Mouse (Mus musculus) heart, postnatal 0 days (tissue): ENCODE measurements around the gene Clasrp. TPM values are rescaled to one million over a fixed set of nuclear protein-coding genes. Genes with fewer than 3 reads are reported as not detected.
A peak's percentile ranks its signal among the peaks of the same experiment; 100 is the strongest.

Experiments
- ATAC-seq: fragments of 200-750 bp; cut with Nextera tagmentation; 2 replicates; pipeline ENCODE4 v1.8.0; 2017; ENCODE audit warnings: low read depth, moderate number of reproducible peaks, moderate library complexity; ENCODE audit not compliant: insufficient read depth
- DNase-seq: peaks from one replicate; pipeline ENCODE4 v3.0.0-alpha.2; 2016; ENCODE audit warnings: low spot score
- H3K27ac ChIP-seq: fragments of 300-500 bp; sonication (generic); 2 replicates; pipeline ENCODE4 v1.5.1; 2014; ENCODE audit warnings: low read depth, mild to moderate bottlenecking
- H3K27me3 ChIP-seq: fragments of 300-500 bp; sonication (generic); 2 replicates; pipeline ENCODE4 v1.6.1; 2014; ENCODE audit warnings: low read length, mixed read lengths; ENCODE audit not compliant: control insufficient read depth, insufficient read depth
- H3K36me3 ChIP-seq: fragments of 300-500 bp; sonication (generic); replicated peaks from 2 replicates; pipeline ENCODE4 v1.6.1; 2014; ENCODE audit warnings: low read length, mixed read lengths; ENCODE audit not compliant: control insufficient read depth, insufficient read depth
- H3K4me1 ChIP-seq: fragments of 300-500 bp; sonication (generic); 2 replicates; pipeline ENCODE4 v1.6.1; 2014; ENCODE audit warnings: antibody characterized with exemption; ENCODE audit not compliant: control insufficient read depth, insufficient read depth
- H3K4me2 ChIP-seq: fragments of 300-500 bp; sonication (generic); 2 replicates; pipeline ENCODE4 v1.6.1; 2014; ENCODE audit warnings: low read depth, mild to moderate bottlenecking, low read length, moderate library complexity
- H3K4me3 ChIP-seq: fragments of 300-500 bp; sonication (generic); 2 replicates; pipeline ENCODE4 v1.5.1; 2014; ENCODE audit warnings: low read depth, low read length
- H3K9ac ChIP-seq: fragments of 300-500 bp; sonication (generic); replicated peaks from 2 replicates; pipeline ENCODE4 v1.6.1; 2014; ENCODE audit warnings: low read depth, low read length, mixed read lengths
- H3K9me3 ChIP-seq: fragments of 300-500 bp; sonication (generic); replicated peaks from 2 replicates; pipeline ENCODE4 v1.6.1; 2016; ENCODE audit warnings: low read length; ENCODE audit not compliant: control insufficient read depth
- CTCF ChIP-seq: IDR thresholded peaks from 2 replicates; pipeline ENCODE4 v1.5.1; 2016; ENCODE audit warnings: antibody characterized with exemption, control low read depth, low read depth
- EP300 ChIP-seq: IDR thresholded peaks from 2 replicates; pipeline ENCODE4 v1.6.1; 2016; ENCODE audit warnings: antibody characterized with exemption, low read depth
- whole genome bisulfite sequencing: fragments of 180-500 bp; shearing (Covaris S2); extraction: QIAGEN DNeasy Blood & Tissue Kit; methylation state at CpG from one replicate; pipeline ENCODE4 v1.1.7; 2014; 5-methylcytosine and 5-hydroxymethylcytosine counted together
- polyA plus RNA-seq: library from polyadenylated mRNA; unstranded; fragments of >200 nt; fragmentation: Nextera tagmentation; extraction: Ambion mirVana; gene quantifications from 2 replicates; pipeline ENCODE4 v1.2.1, GENCODE M21; 2015
- total RNA-seq: library from RNA; depleted of rRNA; stranded (reverse); fragments of >200 nt; gene quantifications from 2 replicates; pipeline ENCODE4 v1.2.3, GENCODE M21; 2014; ENCODE audit warnings: low replicate concordance

Gene Clasrp
- total and polyA plus RNA-seq, 2 experiments from 2014 or later, result 17.5 to 75.2 TPM

DNA sequence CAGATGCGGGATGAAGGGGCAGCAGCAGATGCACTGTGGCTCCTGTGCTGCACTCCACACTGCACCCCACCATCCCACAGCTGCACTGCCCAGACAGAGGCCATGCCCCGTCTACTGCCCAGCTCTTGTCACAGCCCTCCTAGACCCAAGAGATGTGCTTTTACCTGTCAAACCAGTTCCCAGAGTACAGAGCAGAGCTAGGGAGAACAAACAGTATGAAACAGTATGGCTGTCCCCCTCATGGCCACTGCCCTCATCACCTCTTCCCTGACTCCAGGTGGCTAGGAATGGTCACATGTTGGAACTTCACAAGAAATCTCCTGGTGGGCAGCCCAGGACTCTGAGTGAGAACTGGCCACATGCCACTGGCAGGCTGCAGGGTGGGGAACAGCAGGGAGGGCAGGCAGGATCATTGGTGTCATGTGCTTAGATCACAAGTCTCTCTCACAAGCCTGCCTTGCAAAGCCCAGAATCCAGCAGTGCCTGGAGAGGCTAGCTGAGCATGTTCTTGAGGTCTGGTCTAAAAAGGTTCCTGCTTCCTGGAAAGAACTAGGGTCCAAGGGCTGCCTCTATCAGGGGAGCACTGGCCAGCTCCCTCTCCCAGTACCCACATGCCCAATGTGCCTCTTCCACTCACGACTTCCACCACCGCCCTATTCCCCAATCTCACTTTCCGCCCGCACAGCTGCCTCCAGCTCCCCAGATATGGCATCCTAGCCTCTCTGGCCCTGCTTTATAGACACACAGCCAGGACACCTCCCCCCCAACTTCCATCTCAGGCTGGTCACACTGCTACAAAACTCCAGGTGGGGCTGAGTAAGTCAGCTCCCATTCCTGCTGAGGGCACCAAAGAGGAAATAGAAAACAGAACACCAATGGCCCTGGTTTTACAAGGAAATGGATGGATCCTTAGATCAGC, 46.0 kb downstream of the Clasrp start:
- no peak overlapping the region; the same call in 1 of the 2 replicates for H3K27ac ChIP-seq

DNA sequence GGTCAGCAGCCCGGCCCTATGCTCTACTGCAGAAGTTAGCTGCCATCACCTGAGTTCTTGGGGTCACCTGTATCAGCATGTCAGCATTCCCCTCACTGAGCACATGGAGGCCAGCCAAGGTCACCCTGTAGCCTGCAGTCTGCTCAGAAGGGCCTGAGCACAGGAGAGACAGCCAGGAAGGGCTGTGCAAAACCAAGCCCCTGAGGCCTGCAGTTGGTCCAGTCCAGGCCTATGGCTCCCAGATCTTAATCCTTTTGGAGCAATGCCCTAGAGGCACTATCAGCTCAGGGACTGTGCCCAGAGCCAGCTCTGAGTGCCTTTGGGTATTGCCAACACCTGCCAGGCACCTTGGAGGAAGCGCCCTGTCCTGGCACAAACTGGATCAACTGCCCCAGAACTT, 47.2 kb downstream of the Clasrp start:
- no peak overlapping the region for H3K4me2 ChIP-seq
- peaks cover 37% of the 10 kb centered on the region for H3K4me1 ChIP-seq
- peak overlapping the region; percentile 50 for H3K27ac ChIP-seq
- TF ChIP-seq CTCF, result no peak
- no peak for TF ChIP-seq EP300
- no peaks in the 10 kb centered on the region for H3K27me3 ChIP-seq
- ATAC-seq, result no peak
- no peak for DNase-seq
- no peak overlapping the region for H3K4me3 ChIP-seq
- H3K36me3 ChIP-seq, result peaks cover 8% of the 10 kb centered on the region; the same call in 1 of the 2 replicates
- 67% methylated on average over 2 of the region's 2 CpGs for WGBS
- H3K9me3 ChIP-seq, result no peaks in the 10 kb centered on the region
- H3K9ac ChIP-seq, result peak overlapping the region; percentile 29; the same call in 1 of the 2 replicates

More for the DNA sequence above, 46.0 kb downstream of the Clasrp start:
- no peak for TF ChIP-seq CTCF
- TF ChIP-seq EP300, result no peak
- no peak overlapping the region; the same call in 1 of the 2 replicates for H3K4me2 ChIP-seq
- H3K9ac ChIP-seq, result peak overlapping the region; percentile 35; the same call in 1 of the 2 replicates
- H3K9me3 ChIP-seq, result no peaks in the 10 kb centered on the region
- peaks cover 4% of the 10 kb centered on the region; the same call in 1 of the 2 replicates for H3K36me3 ChIP-seq
- H3K4me1 ChIP-seq, result peaks cover 37% of the 10 kb centered on the region; the same call in 1 of the 2 replicates
- DNase-seq (no peak), ATAC-seq (peak; percentile 28; the same call in 1 of the 2 replicates)
- H3K27me3 ChIP-seq, result no peaks in the 10 kb centered on the region
- WGBS, result 71% methylated on average over 6 of the region's 6 CpGs
- no peak overlapping the region for H3K4me3 ChIP-seq

DNA sequence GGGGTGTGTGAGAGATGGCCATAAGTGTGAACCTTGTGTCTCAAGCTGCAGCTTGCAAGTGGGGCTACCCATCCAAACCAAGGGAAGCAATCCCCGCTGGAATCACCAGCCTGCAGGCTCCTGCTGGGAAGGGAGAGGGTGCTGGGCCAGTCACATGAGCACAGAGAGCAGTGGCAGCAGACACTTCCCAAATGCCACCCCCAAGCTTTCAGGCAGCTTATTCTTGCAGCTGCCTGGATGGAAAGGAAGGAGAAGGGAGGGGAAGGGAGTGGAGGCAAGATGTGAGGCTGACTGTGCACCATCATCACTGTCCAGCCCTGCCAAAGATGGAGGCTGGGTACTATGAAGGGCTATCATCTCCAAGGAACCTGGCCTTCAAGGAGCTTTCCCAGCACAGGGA, 50.1 kb downstream of the Clasrp start:
- TF ChIP-seq CTCF (no peak), EP300 (no peak)
- no peaks in the 10 kb centered on the region for H3K27me3 ChIP-seq
- H3K9ac ChIP-seq, result no peak overlapping the region; the same call in 1 of the 2 replicates
- DNase-seq (no peak), ATAC-seq (no peak)
- no peak overlapping the region for H3K27ac ChIP-seq
- no peaks in the 10 kb centered on the region for H3K9me3 ChIP-seq
- WGBS, result 82% methylated on average over 1 of the region's 1 CpGs
- H3K4me1 ChIP-seq, result peaks cover 20% of the 10 kb centered on the region
- peaks cover 8% of the 10 kb centered on the region; the same call in 1 of the 2 replicates for H3K36me3 ChIP-seq
- H3K4me2 ChIP-seq, result no peak overlapping the region
- no peak overlapping the region for H3K4me3 ChIP-seq

DNA sequence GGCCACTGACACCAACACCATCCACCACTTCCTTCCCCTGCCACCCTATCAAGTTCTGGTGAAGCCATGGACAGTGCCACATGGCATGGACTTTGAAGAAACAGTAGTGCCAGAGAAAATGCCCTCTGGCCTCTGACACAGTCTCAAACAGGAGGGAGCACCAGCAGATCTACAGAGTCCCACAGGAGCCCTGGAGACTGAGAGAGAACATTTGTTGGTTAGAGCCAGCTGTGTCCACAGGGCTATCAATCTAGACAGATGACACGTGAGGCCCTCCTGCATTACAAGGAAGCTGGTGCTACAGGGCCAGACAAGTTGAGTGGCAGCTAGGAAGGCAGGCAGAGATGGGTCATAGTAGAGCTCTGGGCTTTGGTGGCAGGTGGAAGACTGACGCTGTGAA, 51.8 kb downstream of the Clasrp start:
- DNase-seq (no peak), ATAC-seq (no peak)
- Histone ChIP-seq H3K9ac (no peak overlapping the region), H3K4me2 (no peak overlapping the region), H3K27ac (no peak overlapping the region), H3K27me3 (no peaks in the 10 kb centered on the region), H3K4me3 (no peak overlapping the region), H3K4me1 (peaks cover 11% of the 10 kb centered on the region), H3K9me3 (no peaks in the 10 kb centered on the region), H3K36me3 (peaks cover 8% of the 10 kb centered on the region; the same call in 1 of the 2 replicates)
- TF ChIP-seq EP300, result no peak
- no peak for TF ChIP-seq CTCF
- 61% methylated on average over 2 of the region's 2 CpGs for WGBS

DNA sequence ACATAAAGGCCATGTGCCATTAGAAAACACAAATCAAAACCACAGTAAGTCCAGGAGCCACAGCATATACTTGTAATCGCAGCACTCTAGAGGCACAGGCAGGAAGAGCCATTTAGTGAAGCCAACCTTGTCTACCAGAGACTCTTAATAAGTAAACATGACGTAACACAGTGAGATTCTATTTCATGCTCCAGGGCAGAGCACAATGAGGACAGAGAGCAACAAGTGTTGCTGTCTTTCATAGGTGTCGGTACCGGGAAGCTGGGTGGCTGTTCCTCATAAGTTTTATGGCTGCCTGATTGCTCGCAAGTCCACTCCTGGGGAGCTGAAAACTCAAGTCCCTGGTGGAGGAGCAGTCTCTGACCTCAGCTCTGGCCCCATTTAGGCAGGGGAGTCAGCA, 52.7 kb downstream of the Clasrp start:
- Histone ChIP-seq H3K4me3 (no peak overlapping the region), H3K27ac (no peak overlapping the region), H3K9ac (no peak overlapping the region), H3K4me1 (peaks cover 3% of the 10 kb centered on the region), H3K4me2 (no peak overlapping the region), H3K27me3 (no peaks in the 10 kb centered on the region), H3K9me3 (no peaks in the 10 kb centered on the region), H3K36me3 (peaks cover 8% of the 10 kb centered on the region; the same call in 1 of the 2 replicates)
- TF ChIP-seq EP300 (no peak), CTCF (no peak)
- WGBS, result 89% methylated on average over 5 of the region's 5 CpGs
- ATAC-seq (no peak), DNase-seq (no peak)
